Mouse (Mus musculus) layer of hippocampus, adult 9-10 months (tissue): ENCODE measurements around the gene Crtc3.
A peak's percentile ranks its signal among the peaks of the same experiment; 100 is the strongest.

Source experiments
- DNase-seq: peaks from one replicate; pipeline ENCODE4 v3.0.0; 2022; ENCODE audit warnings: low spot score

Crtc3 gene

GRCm38 (mm10) chr7:80682630-80683029 is 6.0 kb downstream of the Crtc3 start:
- DNase-seq, result no peak

- DNase-seq, result no peak
Measured at GRCm38 (mm10) chr7:80680218-80680847, 8.3 kb downstream of the Crtc3 start.

GRCm38 (mm10) chr7:80672323-80672722 is 16.4 kb downstream of the Crtc3 start:
- DNase-seq, result no peak

DNA sequence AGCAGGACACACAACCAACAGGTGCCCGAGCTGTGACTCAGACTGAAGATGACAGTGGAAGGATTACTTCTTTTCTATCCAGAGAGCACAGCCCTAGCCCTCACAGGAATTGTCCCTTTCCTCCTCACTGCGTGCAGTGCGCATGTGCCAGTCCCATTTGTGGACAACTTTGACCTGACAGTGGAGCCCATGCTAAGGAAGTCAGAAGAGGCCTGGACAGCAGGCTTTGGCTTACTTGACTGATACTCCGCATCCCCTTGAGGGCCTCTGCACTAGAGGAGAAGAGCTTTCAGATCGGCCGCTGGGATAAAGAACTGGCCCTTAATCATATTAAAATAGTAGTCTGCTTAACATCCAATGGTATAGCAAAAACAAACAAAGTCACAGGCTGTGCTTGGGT is 17.8 kb downstream of the Crtc3 start:
- no peak for DNase-seq

GRCm38 (mm10) chr7:80667190-80667589 is 21.5 kb downstream of the Crtc3 start:
- DNase-seq, result no peak

- no peak for DNase-seq
Measured at GRCm38 (mm10) chr7:80666198-80666915, 22.3 kb downstream of the Crtc3 start.

DNA sequence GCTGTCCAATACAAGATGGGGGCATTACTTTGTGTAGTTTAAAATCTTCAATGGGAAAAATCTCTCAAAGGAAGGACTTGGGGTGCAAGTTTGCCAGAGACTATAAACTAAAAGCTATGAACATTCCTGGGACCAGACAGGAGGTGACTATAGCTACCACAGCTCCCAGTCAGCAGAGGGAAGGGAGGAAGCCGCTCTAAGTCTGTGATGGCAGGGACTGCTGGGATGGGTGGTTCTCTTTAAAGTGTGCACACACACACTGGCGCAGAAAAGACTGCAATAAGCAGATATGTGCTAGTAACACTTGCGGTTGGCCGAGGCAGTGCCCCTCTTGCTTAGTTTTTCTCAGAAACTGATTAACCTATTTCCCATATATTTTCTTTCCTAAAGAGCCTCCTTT is 27.6 kb downstream of the Crtc3 start:
- DNase-seq, result no peak

GRCm38 (mm10) chr7:80660619-80661018 is 28.1 kb downstream of the Crtc3 start:
- peak; percentile 58 for DNase-seq

DNA sequence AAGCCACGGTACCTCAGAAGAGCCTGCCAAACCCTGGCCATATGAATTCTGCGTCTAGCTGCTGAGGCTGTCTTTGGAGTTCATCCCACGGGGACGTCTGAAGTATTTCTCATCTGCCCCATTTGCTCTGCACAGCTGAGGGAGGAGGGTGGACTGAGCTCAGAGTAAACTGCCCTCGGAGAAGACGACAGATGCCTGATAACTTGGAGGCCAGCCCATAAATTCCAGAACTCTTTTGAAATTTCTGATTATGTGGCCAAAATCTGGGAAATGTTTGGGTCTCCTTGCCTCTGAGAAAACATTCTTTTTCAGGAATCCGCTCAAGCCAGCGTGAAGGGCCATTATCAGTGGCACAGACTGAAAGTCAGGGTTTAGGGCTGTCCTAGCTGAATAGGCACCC is 30.8 kb downstream of the Crtc3 start:
- no peak for DNase-seq

DNA sequence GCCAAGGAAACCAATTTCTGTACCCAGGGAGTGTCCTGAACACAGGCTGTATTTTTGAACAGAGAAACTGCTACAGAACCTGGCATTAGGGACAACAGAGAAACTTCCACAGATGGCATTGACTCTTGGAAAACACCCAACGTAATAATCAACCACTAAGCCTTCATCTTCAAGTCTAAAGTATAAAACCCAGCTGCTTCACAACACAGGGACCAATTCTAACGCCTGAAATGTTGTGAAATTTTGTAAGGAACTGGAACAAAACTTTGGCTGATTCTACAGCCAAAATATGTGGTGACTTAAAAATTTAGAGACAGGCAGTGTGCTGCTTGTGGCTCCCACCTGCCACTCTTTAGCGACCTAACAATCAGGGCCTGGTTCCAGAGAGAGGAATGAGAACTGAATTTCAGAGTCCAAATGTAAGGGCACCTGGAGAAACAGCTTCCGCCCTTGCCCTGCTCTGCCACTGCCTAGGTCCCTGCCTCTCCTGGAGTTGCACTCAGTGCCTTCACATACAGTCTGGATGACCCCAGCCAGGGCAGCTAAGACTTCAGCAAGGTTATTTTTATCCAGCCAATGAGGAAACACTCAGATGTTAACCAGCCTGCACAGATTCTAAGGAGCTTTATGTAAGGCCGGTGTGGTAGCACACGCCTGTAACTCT is 33.2 kb downstream of the Crtc3 start:
- peak; percentile 55 for DNase-seq

GRCm38 (mm10) chr7:80654926-80655325 is 33.8 kb downstream of the Crtc3 start:
- DNase-seq, result no peak

GRCm38 (mm10) chr7:80654393-80654792 is 34.3 kb downstream of the Crtc3 start:
- no peak for DNase-seq

GRCm38 (mm10) chr7:80653971-80654370 is 34.7 kb downstream of the Crtc3 start:
- no peak for DNase-seq

- DNase-seq, result no peak
Measured at GRCm38 (mm10) chr7:80653077-80653476, 35.6 kb downstream of the Crtc3 start.

- no peak for DNase-seq
Measured at GRCm38 (mm10) chr7:80652289-80652688, 36.4 kb downstream of the Crtc3 start.

DNA sequence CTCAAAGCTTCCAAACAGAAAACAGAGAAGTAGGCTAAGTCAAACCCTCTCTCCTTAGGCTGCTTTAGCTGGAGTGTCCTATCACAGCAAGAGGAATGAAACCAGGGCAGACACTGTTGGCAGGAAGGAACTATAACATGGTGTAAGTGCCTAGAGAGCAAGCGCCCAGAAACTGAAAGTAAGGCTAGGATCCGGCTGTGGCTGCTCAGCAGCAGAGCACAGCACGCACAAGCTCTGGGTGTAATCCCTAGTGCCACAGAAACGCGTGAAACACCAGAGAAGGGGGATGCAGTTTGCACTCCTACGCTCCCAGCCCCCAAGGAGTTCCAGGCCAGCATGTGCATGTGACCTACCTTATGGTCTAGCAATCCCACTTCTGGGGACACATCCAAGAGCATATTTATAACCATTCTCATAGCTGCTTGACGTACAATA is 41.2 kb downstream of the Crtc3 start:
- DNase-seq, result no peak

GRCm38 (mm10) chr7:80646093-80647025 is 42.3 kb downstream of the Crtc3 start:
- DNase-seq, result no peak

GRCm38 (mm10) chr7:80642976-80643666 is 45.6 kb downstream of the Crtc3 start:
- DNase-seq, result no peak

- no peak for DNase-seq
Measured at GRCm38 (mm10) chr7:80642552-80642951, 46.1 kb downstream of the Crtc3 start.

GRCm38 (mm10) chr7:80641899-80642298 is 46.8 kb downstream of the Crtc3 start:
- DNase-seq, result no peak

DNA sequence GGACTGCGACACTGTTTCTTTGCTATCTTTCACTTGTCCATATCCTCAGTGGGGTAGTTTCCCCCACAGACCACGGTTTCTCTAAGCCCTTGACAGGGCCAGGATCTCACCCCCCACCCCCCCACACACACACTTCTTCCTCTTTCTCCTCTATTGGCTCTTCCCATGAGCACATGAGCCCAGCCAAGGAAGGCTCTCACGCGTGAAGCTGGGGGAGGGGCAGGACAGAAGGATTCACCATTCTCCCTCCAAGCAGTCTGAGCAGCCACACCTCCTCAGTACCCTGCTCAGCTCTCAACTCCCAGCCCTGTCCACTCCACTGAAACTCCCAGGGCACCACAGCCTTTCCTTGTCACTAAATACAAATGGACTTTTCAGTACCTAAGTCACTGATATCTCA is 47.2 kb downstream of the Crtc3 start:
- DNase-seq, result no peak

DNA sequence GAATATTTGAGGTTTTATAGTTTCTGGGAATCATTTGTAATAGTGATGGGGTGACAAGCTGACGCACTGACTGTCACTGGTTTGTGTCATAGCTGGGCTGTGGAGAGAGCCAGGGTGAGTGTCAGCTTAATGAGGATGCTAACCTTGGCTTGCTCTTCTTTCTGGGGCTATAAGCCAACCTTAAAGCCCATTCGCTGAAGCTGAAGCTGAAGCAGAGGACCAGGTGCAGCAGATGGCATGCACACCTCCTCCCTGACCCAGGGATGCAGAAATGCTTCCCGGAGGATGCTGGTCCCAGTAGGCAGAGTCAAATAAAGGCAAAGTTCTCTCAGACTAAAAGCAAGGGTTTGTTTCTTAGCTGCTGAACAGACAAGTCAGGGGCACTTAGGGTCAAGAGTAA is 48.7 kb downstream of the Crtc3 start:
- no peak for DNase-seq
